Mouse (Mus musculus): ENCODE results near the gene Hist1h3i.

Hist1h3i gene

GRCm38 (mm10) chr13:21734010-21734905, 48.9 kb downstream of the Hist1h3i start:
- DNase-seq (ENCODE audit: low spot score) = no peak

DNA sequence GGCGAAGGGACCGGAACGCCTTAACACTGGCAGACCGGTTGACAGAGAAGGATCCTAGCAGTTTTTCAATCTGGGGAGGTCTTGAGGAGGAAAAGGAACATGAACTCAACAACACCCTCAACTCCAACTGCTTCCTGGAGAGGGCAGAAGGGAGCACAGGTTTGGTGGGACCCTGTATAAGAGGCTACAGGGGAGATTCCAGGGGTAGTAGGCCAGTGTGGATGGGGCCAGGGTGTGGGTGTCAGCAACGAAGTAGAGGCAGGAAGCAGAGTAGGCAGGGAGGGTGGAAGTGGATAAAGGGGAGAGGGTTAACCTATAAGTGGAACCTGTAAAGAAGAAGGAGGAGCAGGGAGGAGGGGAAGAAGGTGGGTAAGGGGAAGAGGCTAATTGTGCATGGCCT, 49.7 kb downstream of the Hist1h3i start:
- DNase-seq (ENCODE audit: low spot score) = no peak

Measured in layer of hippocampus, adult 9-10 months (tissue).